Mouse (Mus musculus) ovary, postnatal 36 days (tissue): ENCODE measurements around the gene 1700001P01Rik.

ENCODE experiments used
- DNase-seq: peaks from one replicate; pipeline ENCODE4 v3.0.0; 2022; ENCODE audit warnings: low spot score, mixed read lengths

1700001P01Rik gene

DNA sequence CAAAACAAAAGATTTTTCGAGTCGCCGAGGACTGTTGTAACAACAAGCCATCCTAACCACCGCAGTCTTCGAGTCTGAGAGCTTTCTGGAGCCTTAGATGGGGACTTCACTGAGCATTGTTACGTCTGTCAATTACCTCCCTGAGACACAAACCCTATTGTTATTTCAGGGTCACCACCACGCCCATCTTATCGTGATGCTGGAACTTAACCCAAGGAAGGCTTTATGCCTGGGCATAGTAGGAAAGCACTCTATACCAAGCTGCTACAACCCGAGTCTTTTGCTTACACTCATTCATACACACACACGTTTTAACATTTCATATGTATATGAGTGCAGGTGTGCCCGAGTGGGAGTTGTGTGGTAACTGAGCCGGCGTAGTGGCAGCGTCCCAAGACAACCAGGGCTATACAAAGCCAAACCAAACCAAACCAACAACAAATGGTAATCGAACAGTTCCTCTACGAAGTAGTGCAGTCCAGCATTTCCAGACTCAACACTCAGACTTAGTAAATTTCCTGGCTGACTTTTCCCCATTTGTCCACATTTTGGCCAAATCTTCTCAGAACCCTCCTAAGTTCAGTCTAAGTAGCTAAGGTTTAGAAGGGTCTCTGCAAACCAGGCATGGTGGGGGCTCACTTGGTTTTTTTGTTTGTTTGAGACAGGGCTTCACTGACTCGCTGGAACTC, at the start of gene 1700001P01Rik:
TSS of gene 1700001P01Rik (minus strand) at position 111 of the 689 bp plus-strand sequence.
- no peak for DNase-seq

DNA sequence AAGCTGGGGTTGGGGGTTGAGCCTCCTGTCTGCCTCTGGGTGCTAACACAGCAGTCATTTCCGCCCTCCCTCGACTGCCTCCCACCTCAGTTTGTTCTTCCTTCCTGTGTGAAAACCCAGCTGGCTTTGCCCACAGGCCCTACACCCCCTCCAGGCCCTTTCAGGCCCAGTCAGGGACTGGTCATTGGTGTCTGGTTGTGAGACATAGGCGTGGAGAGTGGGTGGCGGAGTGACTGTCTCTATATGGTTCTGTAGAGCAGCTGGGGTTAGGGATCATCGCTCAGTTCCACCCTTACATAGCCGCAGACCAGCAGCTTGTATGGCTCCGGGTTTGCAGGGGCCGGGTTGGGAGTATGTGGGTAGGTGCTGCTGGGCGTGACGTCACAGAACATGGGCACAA, 49.6 kb upstream of the 1700001P01Rik start:
- no peak for DNase-seq

DNA sequence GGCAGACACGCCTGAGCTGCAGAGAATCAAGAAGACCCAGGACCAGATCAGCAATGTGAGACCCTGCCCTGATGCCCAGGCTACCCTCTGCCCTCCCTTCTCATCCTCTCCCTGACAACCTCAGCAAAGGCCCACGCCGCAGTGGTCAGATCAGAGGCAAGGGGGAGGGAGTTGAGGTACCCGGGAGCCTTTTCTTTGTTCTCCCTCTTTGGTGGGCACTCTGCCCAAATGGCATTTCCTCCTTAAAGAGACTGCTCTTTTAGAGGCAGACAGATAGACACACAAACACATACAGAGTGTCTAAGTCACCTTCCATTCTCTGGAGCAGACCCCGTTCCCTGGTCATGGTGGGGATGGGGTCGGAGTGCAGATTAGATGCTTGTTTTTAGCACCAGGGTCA, 49.2 kb upstream of the 1700001P01Rik start:
- no peak for DNase-seq

DNA sequence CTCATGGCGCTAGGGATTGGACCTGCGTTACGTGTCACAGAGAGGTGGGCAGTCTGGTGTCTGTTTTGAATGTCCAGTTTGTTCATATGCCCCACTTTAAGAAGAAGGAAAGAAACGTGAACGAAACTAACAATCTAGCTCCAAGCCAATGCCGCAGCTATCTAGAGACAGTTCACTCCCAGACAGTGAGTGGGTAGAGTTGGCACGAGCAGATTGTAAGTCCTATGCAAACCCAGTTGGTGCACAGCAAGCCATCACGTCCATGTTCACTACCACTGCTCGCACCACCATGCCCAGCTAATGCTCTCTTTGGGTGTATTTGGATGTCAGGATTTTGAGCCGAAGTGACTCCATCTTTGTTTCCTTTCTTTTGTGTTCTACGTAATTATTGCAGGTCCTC, 48.5 kb upstream of the 1700001P01Rik start:
- DNase-seq, result no peak

DNA sequence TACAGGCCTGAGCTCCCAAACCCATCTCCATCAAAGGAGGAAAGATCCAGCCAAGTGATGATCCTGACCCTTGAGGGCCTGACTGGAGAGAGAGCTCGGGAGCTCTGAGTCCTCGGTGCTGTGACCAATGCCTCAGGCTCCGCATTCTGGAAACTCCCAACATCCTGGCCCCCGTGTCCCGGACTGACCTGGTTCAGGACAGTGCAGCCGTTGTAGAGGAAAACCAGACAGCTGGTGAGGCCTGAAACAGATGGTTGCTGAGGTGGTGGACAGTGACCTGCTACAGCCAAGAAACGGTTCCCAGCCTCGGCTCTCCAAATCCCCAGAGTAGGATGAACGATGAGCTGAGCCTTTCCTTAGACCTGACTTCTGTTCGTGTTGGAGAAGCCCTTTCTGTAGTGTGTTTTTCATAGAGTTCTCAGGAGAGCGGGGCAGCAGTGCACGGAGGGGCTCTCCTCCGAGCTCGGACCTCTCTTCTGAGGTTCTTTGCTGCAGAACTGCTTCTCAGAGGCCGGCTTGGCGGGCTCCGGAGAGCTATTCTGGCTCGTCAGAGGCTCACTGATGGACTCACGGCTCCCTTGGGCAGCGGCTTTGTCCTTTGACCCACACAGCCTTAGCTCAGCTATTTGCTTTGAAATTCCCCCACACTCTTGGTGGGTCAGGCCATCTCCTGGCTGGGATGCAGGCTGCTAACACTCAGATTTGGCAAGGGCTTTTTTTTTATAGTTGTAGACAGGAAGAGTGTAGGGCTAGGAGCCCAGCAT, 47.3 kb upstream of the 1700001P01Rik start:
- no peak for DNase-seq

DNA sequence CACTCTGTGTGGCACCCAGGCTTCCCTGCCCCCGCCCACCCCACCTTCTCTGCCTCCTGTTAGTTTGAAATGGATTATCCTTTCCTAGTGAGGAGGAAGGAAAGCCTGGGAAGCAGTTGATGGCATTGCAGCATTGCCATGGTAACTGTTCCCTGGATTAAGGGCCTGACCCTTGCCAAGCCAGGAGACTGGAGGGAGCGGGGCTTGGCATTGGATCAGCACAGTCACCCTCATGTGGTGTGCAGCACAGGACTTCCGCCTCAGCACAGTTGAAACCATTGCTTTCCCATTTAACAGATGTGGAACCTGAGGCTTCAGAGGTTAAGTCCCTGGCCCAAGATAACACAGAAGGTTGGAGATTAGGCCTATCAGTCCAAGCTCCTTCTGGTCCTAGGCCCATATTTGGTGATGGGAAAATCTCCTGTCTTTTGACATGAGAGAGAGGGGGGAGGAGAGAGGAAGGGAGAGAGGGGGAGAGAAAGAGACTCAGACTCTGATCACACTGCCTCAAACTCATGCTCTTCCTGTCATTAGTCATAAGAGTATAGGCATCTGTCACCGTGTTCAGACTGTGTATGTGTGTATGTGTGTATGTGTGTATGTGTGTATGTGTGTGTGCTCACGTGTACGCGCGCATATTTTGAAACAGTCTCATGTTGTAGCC, 45.8 kb upstream of the 1700001P01Rik start:
- DNase-seq, result no peak

DNA sequence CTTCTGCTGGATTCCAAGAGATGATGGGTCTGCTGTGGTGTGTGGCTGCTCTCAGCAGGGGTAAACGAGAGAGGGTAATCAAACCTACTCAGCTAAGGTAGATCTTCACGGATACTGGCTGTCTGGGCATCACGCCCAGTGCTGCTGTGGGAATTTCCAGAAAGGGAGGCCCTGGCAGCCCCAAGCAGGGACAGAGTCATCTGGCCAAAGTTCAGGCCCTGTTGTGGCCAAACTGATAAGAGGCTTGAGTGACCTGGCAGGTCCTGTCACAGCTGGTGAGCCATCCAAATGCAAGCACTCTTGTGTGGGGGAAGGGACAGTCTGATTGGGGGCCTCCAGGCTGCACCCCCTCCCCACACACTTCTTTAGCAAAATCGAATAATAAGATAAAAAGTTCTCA, 45.1 kb upstream of the 1700001P01Rik start:
- DNase-seq, result no peak

DNA sequence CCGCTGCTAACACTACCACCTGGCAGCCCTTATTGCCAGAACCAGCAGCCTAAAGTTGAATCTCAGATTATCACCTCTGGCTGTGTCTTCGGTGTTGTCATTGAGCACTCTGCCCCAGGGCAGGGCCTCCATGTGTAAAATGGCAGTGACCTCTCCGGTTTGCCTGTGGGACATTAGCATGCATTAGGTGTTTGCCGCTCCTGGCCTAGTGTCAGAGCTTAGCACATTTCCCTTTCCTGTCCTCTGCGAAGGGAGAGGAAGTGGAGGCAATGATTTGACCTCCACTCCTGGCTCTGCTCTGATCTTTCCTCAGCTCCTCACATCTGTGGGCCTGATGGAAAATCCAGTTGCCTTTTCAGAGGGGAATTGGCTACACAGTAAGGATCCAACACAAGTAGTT, 44.2 kb upstream of the 1700001P01Rik start:
- DNase-seq, result no peak

DNA sequence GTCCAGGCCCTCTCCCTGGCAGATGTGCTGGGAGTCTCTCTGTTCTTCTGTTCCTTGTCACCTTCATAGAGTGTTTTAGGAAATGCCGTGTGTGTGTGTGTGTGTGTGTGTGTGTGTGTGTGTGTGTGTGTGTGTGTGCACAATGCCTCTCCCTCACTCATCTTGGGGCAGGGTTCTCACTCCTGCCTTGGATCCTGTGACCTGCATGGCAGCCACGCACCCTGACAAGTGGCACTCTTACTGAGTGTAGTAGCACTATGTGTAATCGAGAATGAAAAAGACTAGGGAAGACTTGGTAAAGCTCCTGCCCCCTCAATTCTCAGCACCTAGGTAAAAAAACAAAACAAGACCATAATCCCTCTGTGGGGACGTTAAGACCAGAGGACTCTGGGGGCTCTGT, 43.4 kb upstream of the 1700001P01Rik start:
- no peak for DNase-seq

DNA sequence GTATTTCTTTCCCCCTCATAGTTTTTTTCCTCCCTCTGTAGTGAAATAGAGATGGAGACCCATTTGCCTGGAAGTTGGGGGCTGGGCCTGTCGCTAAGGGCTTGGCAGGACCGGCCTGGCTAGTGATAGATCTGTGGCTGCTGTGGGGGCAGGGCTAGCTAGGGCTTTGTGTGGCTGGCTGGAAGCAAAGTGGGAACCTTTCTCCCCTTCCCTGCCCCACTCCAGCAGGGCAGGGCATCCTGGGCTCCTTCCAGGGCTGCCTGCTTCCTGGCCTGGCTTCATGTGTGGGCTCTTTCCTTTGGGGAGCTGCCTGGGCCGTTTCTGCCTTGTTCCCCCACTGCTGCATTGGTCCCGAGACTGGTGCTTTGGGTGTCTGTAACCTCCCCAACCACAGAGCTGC, 42.9 kb upstream of the 1700001P01Rik start:
- no peak for DNase-seq

DNA sequence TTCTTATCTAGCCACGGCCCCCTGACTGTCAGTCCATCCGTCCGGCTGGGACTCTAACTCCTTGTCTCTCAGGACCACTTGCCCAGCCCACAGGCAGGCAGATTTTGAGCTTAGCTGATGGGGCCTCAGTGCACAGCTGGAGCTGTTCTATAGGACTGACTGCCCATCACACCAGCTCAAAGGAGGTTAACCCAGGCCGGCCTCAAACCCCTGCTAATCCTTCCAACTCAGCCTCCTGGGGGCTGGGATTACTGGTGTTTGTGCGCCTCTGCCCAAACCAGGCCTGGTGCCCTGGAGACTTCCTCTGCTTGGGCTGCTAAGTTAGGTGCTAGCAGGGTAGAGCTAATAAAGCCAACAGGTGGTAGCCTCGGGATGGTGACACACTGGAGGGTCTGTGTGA, 42.3 kb upstream of the 1700001P01Rik start:
- DNase-seq, result no peak

DNA sequence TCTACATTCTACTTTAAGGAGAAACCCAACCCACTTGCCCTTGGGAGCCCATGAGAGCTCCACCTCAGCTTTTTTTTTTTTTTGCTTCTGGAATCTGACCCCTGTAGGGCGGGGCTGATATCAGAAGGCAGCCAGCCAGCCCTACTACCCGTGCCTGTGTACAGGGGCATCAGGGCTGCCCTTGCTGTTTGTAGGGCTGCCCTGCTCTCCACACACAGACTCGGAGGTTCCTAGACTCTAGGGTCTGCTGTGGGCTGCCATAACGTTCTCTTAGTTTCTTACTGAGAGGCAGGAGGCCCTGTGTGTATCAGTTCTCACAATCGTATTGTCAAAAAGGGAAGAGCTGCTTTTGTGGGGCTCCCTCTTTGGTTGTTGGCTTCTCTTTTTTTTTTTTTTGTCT, 41.7 kb upstream of the 1700001P01Rik start:
- DNase-seq, result peak; percentile 59

DNA sequence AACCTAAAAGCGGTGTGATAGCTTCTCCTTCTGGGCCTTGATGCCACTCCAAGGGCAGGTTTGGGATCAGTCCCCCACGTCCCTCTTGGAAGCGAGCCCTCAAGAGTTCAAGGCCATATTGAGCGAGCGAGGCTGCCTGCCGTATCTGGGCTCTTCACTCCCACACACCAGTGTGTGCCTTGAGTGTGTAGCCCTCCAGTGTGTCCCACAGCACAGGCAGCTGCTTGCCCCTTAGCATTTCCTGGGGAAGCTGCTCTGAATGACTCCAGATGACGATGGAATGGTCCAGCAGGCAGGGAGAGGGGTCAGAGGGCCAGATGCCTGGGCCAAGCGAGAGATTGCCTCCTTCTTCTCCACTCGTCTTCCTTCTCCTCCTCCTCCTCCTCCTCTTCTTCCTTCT, 41.2 kb upstream of the 1700001P01Rik start:
- DNase-seq, result peak; percentile 68

DNA sequence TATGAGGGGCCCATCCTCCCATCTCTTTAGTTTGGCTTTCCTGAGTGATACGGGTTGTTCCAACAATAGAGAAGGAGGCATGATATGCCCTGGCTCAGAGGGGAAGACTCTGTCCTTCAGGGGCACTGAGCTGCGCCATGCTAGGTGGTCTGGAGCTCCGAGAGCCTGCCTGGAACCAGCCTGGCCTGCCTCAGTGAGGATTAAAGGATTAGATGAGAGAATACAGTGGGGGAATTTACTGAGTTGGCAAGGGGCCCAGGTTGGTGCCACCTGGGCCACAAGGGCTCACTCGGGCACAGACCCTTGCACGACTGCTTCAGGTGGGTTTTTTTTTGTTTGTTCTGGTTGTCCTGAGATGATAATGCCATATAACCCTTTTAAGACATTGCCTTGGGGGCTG, 40.5 kb upstream of the 1700001P01Rik start:
- DNase-seq, result no peak

DNA sequence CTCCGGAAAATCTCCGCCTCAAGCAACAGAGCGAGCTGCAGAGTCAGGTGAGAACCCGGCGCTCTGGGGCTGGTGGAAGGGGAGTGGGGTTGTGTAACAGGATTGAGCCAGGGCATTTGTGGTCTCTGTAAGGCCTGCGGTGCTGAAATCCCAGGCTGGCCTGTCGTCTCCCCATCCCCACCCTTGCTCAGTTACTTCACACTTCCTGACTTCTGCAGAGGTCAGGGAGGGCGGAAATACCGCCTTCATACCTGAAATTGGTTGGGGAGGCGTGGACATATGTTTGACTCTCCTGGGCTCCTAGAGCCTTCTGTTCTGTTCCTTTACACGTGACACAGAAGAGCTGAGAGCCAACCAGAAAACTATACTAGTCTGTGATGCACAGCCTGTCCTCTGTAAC, 40.0 kb upstream of the 1700001P01Rik start:
- no peak for DNase-seq

DNA sequence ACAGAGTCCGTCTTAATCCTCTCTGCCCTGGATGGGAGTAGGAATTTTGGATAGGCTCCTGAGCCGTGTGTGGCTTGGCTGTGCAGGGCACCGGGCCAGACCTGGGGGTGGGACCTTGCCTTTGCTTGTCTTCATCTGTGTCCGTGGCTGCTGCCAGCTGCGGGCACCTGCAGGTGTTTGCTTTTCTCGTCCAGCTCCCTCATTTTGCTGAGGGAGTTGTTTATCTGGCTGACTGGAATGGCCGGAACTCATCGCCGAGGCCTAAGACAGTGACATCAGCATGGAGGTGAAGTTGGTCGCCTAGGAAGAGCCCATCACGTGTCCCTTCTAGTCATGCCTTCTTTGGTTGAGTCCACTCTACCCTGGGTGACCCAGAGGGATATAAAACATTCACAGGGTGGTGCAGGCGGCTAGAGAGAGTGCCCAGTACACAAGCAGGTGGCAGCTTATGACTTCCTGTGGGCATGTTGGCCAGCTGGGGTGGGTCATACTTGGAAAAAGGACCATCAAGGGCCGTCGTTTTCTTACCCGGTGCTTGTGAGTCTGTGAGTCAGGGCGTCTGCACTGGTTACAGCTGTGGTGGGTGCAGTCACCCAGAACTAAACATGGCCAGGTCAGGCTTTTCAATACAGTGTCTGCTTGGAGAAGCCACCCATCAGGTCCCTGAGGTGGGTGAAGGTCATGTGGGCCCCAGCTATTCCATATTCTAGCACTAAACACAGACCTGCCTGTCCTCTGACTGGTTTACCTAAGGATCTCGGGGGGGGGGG, 38.2 kb upstream of the 1700001P01Rik start:
- no peak for DNase-seq

DNA sequence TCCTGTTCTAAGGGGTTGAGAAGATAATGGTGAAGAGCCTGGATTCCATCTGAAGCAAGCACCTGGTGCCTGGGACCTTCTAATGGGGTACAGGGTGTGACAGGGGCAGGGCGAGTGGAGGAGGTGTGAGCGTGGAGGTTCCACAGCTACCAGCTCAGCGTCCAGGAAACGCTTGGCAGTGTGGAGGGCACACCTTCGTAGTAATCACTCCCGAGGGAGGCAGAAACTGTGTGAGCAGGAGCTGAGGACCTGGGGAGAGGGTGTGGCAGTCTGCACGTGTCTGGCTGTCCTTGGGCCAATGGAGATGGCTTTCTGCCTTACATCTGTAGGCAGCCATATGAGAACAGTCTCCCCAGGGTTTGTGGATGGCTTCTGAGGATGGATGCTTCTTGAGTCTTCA, 37.4 kb upstream of the 1700001P01Rik start:
- no peak for DNase-seq

DNA sequence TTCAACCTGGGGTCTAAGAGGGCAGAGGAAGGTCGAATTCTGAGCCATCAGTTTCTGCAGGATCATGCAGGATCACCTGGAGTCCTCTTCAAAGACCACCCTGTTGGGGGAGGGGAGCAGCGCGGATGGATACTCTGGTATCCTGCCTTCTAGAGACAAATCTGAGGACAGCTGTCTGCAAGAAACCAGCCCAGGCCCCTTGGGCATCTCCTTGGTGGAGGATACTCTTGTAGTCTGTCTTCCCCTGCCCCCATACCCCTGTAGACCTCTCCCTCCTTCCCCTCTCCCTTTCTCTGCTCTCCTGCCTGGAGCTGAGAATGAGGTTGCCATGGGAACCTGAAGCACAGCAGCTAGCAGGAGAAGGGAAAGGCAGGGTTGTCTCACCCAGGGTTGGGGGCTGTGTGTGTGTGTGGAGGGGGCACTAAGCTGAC, 36.8 kb upstream of the 1700001P01Rik start:
- no peak for DNase-seq

DNA sequence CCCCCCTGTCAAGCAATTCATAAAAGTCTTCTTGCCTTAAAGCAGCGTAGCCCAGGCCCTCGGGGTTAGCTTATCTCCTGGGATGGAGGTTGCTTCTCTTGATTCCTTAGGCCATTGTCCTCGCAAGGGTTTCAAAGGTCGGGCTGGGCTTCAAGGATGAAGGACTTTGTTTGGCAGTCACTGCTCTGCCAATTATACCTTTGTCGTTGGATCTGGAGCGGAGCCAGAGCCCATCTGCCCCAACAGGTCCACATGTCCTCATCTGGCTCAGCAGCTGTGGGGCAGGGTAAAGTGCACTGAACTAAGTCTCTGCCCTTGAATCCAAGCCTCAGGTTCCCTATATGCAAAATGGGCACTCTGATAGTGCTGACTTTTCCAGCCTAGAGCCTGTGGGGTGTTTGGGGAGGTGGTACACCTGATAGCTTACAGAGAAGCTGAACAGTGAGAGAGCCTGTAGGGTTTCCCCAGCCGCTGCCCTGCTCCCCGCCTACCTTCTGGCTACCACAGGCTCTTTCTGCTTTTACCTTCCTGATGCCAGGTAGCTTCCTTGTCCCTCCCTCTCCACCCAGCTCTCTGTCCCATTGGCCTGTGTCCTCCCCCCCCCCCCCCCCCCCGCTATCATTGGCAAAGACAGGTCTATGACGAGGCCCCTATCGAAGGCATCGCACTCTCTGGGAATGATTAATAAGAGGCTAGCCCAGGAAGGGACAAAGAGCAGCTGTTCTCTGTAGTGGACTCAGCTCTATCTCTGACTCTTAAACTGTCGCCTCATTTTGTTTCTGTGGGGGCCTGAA, 36.0 kb upstream of the 1700001P01Rik start:
- no peak for DNase-seq

DNA sequence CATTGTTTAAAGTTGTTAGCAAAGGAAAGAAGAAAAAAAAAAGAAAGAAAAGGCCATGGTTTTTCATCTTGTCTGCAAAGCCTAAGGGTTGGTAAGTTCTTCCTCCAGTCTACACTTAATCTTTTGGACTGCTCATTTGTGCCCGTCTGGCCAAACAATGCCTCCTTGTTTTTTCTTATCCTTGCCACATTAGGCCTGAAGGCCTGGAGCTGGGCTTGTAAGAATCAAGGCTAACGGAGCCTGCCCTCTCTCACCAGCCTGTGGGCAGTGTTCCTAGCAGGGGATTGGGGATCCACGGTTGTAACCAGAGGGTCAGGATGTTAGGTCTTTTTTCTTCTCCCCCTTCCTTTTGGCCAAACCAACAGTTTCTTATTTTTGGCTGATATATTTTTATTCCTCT, 35.3 kb upstream of the 1700001P01Rik start:
- no peak for DNase-seq

DNA sequence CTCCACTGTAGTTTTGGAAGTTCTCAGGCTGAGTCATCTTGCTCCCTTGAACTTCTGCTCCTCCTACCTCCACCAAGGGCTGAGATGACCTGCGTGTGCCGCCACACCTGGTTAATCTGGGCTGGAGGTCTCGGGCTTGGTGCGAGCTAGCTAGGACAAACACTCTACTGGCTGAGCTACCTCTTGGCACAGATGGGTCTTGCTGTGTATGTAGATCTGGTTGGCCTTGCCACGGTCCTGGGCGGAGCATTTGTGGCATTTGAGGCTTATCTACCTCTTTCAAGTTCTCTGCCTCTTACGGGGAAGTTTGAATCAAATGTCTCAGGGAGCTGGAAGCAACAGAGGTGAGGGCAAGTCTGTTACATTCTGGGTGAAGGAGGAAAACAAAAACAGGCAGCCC, 34.6 kb upstream of the 1700001P01Rik start:
- no peak for DNase-seq
